Mouse (Mus musculus) olfactory bulb, adult 2 months (tissue): ENCODE results near the gene Dusp18. TPM values are rescaled to one million over a fixed set of nuclear protein-coding genes. Genes with fewer than 3 reads are reported as not detected.
"Not testable (repeated sequence)": the region's sequence is repeated elsewhere in the genome, so short reads cannot be mapped to it uniquely, and the experiment has no call there.

Experiments
- H3K27ac ChIP-seq: fragments of 200-500 bp; 2 replicates; pipeline ENCODE4 v1.5.1; 2012; ENCODE audit warnings: low read depth, low read length; ENCODE audit not compliant: insufficient read depth
- H3K4me1 ChIP-seq: fragments of 200-500 bp; 2 replicates; pipeline ENCODE4 v1.6.1; 2012; ENCODE audit warnings: low read length; ENCODE audit not compliant: control insufficient read depth, insufficient read depth
- H3K4me3 ChIP-seq: fragments of 200-500 bp; 2 replicates; pipeline ENCODE4 v1.5.1; 2012; ENCODE audit warnings: mild to moderate bottlenecking, low read depth, low read length, moderate library complexity; ENCODE audit not compliant: insufficient read depth
- CTCF ChIP-seq: fragments of 200-500 bp; IDR thresholded peaks from 2 replicates; pipeline ENCODE4 v1.5.1; 2012; ENCODE audit warnings: low read depth, mild to moderate bottlenecking, low read length, moderate library complexity; ENCODE audit not compliant: insufficient read depth
- POLR2A ChIP-seq: fragments of 200-500 bp; IDR thresholded peaks from 2 replicates; pipeline ENCODE4 v1.6.1; 2012; ENCODE audit warnings: mild to moderate bottlenecking, low read depth, low read length, moderate library complexity; ENCODE audit not compliant: insufficient read depth
- WGBS: fragments of 180-500 bp; shearing (Covaris S2); methylation state at CpG from one replicate; pipeline ENCODE4 v1.1.7; 2018; 5-methylcytosine and 5-hydroxymethylcytosine counted together
- polyA plus RNA-seq: library from polyadenylated mRNA; stranded (reverse); fragments of >200 nt; gene quantifications from 2 replicates; pipeline ENCODE4 v1.2.4, GENCODE M21; 2012; ENCODE audit warnings: low replicate concordance; ENCODE audit not compliant: missing spikeins, insufficient read depth, insufficient read length

Dusp18 gene
- polyA plus RNA-seq, 1 experiment: not detected

DNA sequence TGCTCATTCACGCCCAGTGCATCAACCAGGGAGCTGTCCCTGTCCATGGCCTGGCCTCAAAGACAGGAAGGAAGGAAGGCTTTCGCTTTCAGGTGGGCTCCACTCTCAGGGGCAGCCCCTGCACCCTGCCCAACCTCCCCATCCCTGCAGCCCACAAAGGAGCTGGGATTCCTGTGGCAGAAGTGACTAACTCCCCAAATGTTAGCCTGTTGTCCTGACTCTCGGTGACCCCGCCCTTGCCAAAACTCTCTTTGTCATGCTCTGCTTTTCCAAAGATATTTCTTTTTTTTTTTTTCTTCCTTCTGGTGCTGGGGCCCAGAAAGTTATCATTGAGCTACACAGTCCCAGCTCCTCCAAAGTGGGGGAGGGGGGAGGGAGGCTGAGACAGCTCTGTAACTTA is 14.2 kb downstream of the Dusp18 start:
- peaks cover 42% of the 10 kb centered on the region for H3K4me1 ChIP-seq
- no peak overlapping the region; the same call in 1 of the 2 replicates for H3K27ac ChIP-seq
- no peak overlapping the region for H3K4me3 ChIP-seq
- TF ChIP-seq POLR2A: no peak
- no peak for TF ChIP-seq CTCF
- WGBS: 86% methylated on average over 4 of the region's 4 CpGs

- TF ChIP-seq POLR2A (no peak), CTCF (no peak)
- Histone ChIP-seq H3K4me1 (peaks cover 42% of the 10 kb centered on the region), H3K4me3 (peak overlapping the region; percentile 27), H3K27ac (no peak overlapping the region)
- WGBS: 16% methylated on average over 5 of the region's 5 CpGs
Measured at GRCm38 (mm10) chr11:3910513-3911310, 15.7 kb downstream of the Dusp18 start.

DNA sequence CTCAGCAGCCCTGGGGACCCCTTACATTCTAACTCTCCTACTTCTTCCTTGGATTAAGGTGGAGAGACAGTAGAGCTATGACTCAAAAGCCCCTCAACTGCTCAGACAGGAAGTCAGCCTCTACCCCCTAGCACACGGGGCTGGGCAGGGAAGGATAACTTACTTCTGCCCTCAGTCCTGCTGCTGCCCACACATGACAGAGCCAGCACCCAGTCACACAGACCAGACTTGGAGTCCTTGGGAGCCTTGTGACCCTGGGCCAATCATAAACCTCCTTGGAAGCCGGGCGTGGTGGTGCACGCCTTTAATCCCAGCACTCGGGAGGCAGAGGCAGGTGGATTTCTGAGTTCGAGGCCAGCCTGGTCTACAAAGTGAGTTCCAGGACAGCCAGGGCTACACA is 16.4 kb downstream of the Dusp18 start:
- H3K27ac ChIP-seq: not testable (repeated sequence)
- H3K4me1 ChIP-seq: peaks cover 42% of the 10 kb centered on the region
- 60% methylated on average over 6 of the region's 6 CpGs for WGBS
- H3K4me3 ChIP-seq: peak overlapping the region; percentile 27; the same call in 1 of the 2 replicates

- peaks cover 42% of the 10 kb centered on the region for H3K4me1 ChIP-seq
- TF ChIP-seq POLR2A: no peak
- TF ChIP-seq CTCF: peak; percentile 13; the same call in 1 of the 2 replicates
- peak overlapping the region; percentile 65 for H3K4me3 ChIP-seq
- 6% methylated on average over 19 of the region's 19 CpGs for WGBS
- H3K27ac ChIP-seq: peak overlapping the region; percentile 63
Measured at GRCm38 (mm10) chr11:3912100-3912874, 17.2 kb downstream of the Dusp18 start.

DNA sequence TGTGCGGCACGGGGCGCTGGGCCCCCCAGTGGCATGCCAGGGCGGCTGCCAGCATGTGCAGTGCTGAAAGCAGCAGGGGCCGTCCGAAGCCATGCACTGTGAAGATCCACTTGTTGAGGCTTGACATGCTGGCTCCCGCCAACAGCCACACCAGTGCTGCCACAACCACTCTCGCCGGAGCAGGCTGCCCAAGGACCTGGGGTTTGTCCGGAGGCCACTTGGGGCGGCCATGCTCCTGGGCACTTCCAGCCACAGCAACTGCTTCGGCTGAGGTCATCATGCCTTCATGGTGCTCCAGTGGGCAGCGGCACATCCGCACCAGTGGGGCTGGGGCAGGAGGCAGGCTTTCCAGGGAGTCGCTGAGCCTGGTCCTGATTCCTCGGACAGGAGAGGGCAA is 17.8 kb downstream of the Dusp18 start:
- Histone ChIP-seq H3K4me1 (peaks cover 37% of the 10 kb centered on the region), H3K4me3 (peak overlapping the region; percentile 65), H3K27ac (peak overlapping the region; percentile 42)
- 1% methylated on average over 16 of the region's 16 CpGs for WGBS
- no peak for TF ChIP-seq CTCF
- TF ChIP-seq POLR2A: no peak

- Histone ChIP-seq H3K4me1 (peaks cover 33% of the 10 kb centered on the region), H3K27ac (peak overlapping the region; percentile 68), H3K4me3 (peak overlapping the region; percentile 65)
- TF ChIP-seq CTCF (0 out of 2 replicates have a peak, but pooled peaks have one; percentile 24), POLR2A (peak; percentile 59; the same call in 1 of the 2 replicates)
- WGBS: 1% methylated on average over 65 of the region's 65 CpGs
Measured at GRCm38 (mm10) chr11:3913316-3914108, 18.5 kb downstream of the Dusp18 start.

DNA sequence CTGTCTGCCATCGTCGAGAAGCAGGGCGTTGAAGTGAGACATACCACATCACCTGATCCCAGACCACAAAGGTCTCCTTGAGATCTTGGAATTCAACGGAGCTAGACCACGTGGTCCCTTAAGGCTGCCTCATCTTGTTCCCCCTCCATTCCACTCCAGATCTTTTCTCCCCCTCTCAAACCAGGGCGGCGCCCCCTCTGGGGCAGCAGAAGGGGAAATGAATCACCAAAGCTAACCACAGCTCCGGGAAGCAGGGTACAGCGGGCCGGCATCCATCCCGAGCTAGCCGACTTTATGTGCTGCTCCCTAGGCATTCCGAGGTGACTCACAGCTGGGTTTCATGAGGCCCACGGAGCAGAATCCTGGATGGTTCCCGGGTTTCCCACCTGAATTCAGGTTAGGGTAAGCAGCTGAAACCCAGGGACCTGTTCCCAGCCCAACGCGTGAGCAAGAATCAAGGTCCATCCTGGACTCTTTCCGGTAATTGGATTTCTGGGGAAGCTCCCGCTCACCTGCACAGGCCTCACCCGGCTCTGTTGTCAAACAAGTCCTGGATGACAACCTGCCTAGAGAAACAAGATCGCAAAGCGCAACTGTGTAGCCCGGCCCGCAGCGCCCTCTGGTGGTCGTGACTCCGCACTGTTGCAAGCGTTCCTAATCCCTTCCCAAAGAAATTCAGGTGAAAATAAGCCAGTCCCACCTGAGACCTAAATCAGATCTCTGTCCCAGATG is 19.2 kb downstream of the Dusp18 start, which contains the start of gene Slc35e4:
Gene Slc35e4, minus strand, starts transcription at position 556 of the 732 bp plus-strand sequence.
- under 1% methylated on average over 28 of the region's 28 CpGs for WGBS
- Histone ChIP-seq H3K4me1 (peaks cover 28% of the 10 kb centered on the region), H3K4me3 (peak within 1 kb of the TSS; percentile 65), H3K27ac (peak within 1 kb of the TSS; percentile 68)
- TF ChIP-seq CTCF: peak; percentile 79
- no peak for TF ChIP-seq POLR2A

DNA sequence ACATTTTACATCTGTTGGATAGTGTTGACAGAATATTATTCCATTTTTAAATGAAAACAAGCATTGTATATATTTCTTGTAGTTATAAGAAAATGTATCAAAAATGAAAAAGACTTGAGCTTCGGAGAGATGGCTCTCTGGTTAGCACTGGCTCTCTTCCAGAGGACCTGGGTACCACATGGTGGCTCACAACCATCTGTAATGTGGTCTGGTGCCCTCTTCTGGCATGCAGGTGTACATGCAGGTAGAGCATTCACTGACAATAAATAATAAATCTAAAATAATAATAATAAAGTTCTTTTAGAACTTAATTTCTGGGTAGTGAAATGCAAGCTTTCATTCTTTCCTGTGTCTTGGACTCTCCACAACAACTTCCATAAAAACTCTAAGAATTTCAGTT is 23.7 kb downstream of the Dusp18 start:
- no peak overlapping the region for H3K27ac ChIP-seq
- no peaks in the 10 kb centered on the region for H3K4me1 ChIP-seq
- WGBS: 57% methylated on average over 1 of the region's 1 CpGs
- no peak overlapping the region for H3K4me3 ChIP-seq
- TF ChIP-seq POLR2A (no peak), CTCF (no peak)
